Mouse (Mus musculus): ENCODE results near the gene Tecpr1.

- peak; percentile 95 for TF ChIP-seq CTCF (IDR thresholded peaks at IDR 0.05; ENCODE audit: low read depth, low read length)
- TF ChIP-seq TAL1 (conservative IDR thresholded peaks at IDR 0.05; ENCODE audit: low read depth, low read length): no peak
- no peak for TF ChIP-seq GATA1 (IDR thresholded peaks at IDR 0.05; ENCODE audit: borderline replicate concordance, low read length)
Measured at GRCm38 (mm10) chr5:144214453-144214852, 9.0 kb downstream of the Tecpr1 start.
